Mouse (Mus musculus): ENCODE data around the gene Sept8. TPM values are rescaled to one million over a fixed set of nuclear protein-coding genes. Genes with fewer than 3 reads are reported as not detected.

The Sept8 gene
- total RNA-seq, 2 experiments from 2014 or later = 175 to 247 TPM

DNA sequence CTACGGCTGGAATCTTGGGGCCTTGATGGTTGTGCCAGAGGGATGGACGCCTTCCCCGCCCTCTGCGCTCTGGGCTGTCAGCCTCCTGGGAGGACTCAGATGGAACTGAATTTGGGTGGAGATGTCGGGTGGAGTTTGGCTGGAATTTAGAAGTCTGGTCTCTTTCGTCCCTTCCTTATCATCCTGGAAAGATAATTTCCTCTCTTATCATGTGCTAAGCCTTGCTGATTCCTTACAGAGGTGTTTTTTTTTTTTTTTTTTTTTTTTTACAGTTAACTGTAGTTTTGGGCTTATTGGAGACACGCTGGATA lies 2.7 kb downstream of the Sept8 start:
- peak; percentile 4; the same call in 1 of the 2 replicates for ATAC-seq (replicated peaks; ENCODE audit: low FRiP score, low TSS enrichment, poor library complexity, severe bottlenecking)

DNA sequence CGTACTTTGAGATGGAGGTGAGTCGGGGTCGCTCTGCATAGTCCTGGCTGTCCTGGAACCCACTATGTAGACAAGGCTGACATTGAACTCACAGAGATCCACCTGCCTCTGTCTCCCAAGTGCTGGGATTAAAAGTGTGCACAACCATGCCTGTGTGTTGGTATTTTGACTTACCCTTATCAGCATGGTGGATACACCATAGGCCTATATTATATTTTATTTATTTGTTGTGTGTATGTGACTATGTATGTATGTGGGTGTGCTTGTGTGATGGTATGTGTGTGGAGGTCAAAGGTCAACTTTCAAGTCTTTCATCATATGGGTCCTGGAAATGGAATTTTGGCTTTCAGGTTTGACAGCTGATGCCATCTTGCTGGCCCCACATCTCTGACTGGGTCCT lies 3.3 kb downstream of the Sept8 start:
- no peak for ATAC-seq (replicated peaks; ENCODE audit: low FRiP score, low TSS enrichment, poor library complexity, severe bottlenecking)

DNA sequence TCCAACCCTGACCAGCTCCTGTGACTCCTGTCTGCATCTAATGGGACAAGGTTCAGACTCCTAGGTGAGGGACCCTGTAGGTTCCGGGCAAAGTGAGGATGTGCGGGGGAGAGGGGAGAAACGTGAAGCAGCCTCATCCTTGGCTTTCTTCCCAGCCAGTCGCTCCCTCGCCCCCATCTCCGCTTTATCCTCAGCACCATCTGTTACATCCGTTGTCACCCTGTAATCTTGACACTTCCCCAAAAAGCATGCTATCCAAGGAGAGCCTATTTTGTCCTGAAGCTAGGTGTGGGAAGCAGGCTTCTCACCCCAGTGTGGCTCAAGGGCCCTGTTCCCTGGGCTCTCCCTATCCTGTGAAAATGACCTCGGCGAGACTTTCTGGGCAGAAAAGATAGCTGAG lies 3.9 kb downstream of the Sept8 start:
- no peak for ATAC-seq (replicated peaks; ENCODE audit: low FRiP score, low TSS enrichment, poor library complexity, severe bottlenecking)

DNA sequence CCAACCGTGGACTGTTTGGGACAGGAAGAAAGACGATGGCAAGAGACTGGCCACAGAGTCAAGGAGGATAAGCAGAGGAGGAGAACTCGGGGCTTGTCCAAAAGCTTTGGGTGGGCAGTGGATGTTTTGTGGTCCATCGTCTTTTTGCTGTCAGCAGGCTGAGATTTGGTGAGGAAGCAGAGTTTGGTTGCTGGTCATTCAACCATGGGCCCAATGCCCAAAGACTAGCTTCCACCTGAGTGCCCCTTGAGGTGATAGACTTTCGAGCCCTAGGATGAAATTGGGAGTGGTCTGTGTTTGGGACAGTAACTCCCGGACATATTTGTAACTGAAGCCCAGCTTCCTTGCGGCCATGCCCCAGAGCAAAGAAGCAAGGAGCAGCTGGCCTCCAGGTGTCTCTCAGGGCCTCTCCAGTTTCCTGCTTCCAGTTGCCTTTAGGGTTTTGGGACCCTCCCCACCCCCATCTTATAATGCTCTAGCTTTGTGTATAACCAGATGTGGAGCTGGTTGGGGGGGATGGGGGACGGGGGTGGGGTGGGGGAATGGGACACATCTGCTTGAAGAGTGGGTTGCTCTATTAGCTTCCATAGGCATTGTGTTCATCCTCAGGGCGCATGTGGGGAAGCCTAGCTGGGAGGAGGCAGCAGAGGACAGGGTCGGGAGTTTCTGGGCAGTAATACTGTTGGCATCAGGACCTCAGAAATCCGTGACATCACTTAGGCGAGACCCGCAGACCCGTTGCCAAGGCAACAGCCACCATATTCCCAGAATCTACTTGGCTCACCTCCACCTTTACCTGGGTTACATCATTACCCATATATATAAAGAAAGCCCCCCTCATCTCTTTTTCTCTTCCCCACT lies 4.7 kb downstream of the Sept8 start:
- ATAC-seq (replicated peaks; ENCODE audit: low FRiP score, low TSS enrichment, poor library complexity, severe bottlenecking) = no peak

DNA sequence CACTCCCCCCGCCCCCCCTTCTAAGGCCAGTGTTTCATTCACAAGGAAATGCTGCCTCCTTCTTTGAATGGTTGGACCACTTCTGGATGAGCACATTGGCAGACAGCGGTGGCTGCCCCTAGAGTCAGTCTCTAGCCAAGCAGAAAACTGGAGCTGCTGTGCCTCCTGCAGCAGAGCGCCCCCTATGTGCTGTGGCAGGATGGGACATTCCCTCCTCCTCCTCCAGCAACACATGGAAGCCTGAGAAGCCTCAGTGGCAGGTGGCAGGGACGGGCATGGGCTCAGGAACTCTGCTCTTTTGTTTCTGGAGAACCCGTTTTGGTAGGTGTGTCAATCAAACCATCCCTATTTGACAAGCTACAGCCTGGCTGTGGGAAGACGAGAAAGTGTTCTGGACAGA lies 5.8 kb downstream of the Sept8 start:
- no peak for ATAC-seq (replicated peaks; ENCODE audit: low FRiP score, low TSS enrichment, poor library complexity, severe bottlenecking)

DNA sequence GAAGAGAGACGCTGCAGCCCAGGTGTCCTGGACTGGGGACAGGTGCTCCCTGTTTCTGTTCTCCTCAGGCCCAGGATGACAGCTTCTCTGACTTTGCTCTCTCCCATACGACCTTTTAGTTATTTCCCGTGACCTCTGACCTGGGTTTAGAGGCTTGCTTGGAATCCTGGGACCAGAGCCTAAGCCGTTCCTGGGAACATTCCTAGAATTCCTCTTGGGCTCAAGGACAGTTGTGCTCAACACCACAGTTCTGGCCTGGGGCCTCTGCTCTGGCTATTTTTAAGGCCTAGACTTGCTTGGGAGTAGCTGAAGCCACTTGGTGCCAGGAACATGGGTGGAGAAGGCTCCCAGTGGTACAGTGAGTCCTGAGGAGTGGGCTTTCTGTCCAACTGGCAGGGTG lies 6.4 kb downstream of the Sept8 start:
- ATAC-seq (replicated peaks; ENCODE audit: low FRiP score, low TSS enrichment, poor library complexity, severe bottlenecking) = no peak

DNA sequence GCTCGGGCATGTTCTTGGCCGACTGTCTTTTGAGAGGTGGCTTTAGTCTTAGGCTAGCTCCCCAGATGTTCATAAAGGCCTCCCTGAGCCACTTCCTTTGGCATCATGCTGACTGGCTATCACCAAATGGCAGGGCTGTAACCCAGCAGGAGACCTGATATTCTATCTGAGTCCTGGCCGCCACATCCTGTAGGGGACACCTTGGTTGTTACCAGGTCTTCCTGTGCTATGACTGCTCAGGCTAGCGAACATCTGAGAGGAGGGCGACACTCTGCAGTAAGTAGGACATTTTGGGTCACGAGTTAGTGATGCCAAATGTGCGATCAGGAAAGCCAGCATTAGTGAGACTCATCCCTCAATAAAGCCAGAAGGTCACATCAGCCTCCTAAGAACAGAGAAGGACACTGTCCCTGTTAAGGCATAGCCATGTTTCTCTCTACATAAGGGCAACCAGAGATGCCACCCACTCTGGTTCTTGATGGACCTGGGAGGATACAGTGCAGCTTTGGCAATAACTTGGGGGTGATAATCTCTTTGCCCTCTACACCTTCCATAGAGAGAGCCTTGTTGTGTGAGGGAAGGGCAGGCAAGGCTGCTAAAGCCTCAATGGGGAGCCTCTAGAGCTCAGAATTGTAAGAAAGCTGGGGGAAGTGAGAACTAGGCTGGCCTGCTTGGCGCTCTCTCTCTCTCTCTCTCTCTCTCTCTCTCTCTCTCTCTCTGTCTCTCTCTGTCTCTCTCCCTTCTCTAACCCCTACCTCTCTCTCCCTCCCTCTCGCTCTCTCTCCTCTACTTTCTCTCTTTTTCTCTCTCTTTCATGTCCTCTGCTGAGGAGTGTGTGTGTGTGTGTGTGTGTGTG lies 9.6 kb downstream of the Sept8 start:
- ATAC-seq (replicated peaks; ENCODE audit: low FRiP score, low TSS enrichment, poor library complexity, severe bottlenecking) = peak; percentile 54

DNA sequence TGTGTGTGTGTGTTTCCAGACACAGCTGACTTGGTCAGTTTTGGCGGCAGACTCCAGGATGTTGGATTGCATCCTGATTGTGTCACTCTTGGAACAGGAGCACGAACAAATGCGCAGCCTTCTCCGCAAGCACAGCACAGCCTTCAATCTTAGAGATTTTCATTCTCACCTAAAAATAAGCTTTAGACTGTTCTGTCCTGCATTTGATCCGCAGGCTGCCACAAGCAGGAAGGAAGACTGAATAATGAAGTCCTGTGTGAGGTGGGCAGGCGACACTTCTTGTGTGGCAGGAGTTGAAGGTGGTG lies 10.1 kb downstream of the Sept8 start:
- no peak for ATAC-seq (replicated peaks; ENCODE audit: low FRiP score, low TSS enrichment, poor library complexity, severe bottlenecking)

DNA sequence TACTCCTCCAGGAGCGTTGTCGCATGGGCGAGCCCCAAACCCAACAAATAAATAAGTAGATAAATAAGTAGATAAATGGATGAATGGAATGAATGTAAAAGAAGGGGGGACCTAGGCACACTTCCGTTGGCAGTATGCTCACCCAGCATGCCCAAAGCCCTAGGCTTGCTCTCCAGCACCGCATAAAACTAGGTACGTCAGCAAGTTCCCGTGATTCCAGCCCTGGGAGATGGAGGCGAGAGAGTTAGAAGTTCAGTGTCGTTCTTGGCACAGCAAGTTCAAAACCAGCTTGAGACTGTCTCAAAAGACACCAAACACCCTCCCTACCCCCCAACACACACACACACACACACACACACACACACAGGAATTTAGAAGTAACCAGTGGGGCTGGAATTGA lies 10.9 kb downstream of the Sept8 start:
- ATAC-seq (replicated peaks; ENCODE audit: low FRiP score, low TSS enrichment, poor library complexity, severe bottlenecking) = no peak

DNA sequence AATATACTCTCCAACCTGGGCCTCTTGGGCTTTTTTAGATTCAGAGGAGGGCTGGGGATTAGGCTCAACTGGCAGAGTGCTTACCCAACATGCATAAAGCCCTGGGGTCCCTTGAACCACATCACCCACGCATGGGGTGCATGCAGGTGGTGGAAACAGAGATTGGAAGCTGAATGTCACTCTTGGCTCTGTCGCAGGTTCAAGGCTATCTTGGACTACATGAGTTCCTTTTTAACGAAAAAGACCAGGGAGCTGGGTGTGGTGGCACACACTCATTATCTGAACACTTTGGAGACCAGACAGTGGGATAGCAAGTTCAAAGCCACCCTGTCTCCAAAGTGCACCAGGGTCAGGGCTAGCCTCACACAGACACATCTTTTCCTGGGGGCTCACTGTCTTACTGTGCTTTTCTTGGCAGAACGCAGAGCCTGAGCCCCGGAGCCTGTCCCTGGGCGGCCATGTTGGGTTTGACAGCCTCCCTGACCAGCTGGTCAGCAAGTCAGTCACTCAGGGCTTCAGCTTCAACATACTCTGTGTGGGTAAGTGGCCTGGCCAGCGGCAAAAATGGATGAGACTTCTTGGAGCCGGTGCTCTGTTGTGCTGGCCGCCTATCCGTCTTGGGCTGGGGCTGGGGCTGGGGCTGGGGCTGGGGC lies 12.6 kb downstream of the Sept8 start:
- no peak for ATAC-seq (replicated peaks; ENCODE audit: low FRiP score, low TSS enrichment, poor library complexity, severe bottlenecking)

DNA sequence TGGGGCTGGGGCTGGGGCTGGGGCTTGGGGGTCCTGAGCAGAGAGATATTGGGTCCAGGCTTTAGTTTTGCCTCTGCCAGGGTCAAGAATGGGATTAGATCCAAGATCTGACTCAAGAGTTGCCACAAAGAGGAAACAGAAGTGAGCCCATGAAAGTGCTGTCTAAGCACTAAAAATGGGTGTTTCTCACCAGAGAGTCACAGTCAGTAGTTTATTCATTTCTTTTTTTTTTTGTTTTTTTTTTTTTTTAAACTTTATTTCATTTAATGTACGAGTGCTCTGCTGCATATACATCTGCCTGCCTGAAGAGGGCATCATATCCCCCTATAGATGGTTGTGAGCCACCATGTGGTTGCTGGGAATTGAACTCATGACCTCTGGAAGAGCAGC lies 13.2 kb downstream of the Sept8 start:
- ATAC-seq (replicated peaks; ENCODE audit: low FRiP score, low TSS enrichment, poor library complexity, severe bottlenecking) = no peak

DNA sequence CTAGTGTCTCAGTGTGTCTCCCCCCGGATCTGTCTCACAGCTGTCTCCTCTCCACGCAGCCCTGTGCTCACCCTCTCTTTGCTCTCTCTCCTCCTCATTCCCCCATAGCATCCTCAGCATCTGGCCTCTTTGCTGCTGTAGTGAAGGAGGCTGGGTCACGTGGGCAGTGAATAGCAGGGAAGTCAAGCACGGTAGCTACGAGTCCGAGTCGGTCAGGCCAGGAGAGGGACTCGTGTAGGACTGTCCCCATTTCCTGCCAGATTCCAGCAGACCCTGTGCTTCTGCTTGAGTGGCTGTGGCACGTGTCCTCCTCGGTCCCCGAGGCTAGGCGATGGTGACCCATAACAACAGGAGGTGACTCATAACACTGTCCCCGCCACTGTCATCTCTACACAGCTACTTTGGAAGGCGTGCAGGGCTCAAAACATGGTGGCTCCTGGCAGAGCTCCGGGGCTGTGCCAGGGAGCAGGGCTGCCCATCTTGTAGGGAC lies 20.0 kb downstream of the Sept8 start:
- no peak for ATAC-seq (replicated peaks; ENCODE audit: low FRiP score, low TSS enrichment, poor library complexity, severe bottlenecking)

DNA sequence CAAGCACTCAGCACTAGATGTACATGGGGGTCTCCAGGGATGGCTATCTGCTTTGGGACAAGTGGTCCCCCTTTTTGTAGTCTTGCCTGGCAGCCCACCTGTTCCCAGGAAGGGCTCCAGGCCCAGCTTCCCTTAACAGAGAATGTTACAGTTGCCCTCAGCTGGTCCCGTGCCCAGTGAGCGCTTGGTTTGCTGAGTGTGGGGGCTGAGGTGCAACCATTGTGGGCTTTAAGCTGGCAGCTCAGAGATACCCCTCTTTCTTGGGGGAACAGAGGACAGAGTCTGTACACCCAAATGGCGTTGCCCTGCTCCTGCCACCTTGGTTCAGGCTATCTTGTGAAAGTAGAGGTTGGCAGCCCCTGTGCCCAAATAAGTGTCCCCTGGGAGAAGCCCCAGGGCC lies 21.3 kb downstream of the Sept8 start:
- no peak for ATAC-seq (replicated peaks; ENCODE audit: low FRiP score, low TSS enrichment, poor library complexity, severe bottlenecking)

DNA sequence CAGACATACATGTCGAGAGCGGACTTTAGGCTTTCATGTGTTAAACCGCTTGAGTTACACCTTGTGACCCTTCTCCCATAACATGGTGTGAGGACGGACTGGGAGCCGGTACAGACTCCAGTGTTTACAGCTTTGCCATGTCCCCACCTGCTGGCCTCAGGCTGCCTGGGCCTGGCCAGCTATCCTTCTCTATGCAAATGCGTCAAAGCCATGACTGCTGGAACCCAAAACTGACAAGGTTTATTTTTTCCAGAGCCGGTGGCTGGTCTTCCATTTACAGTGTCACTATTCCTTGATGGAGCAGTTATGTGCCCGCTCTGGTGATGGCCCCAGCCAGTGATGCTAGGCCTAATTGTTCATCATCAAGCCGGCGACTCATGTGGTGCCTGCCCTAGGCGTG lies 22.2 kb downstream of the Sept8 start:
- no peak for ATAC-seq (replicated peaks; ENCODE audit: low FRiP score, low TSS enrichment, poor library complexity, severe bottlenecking)

DNA sequence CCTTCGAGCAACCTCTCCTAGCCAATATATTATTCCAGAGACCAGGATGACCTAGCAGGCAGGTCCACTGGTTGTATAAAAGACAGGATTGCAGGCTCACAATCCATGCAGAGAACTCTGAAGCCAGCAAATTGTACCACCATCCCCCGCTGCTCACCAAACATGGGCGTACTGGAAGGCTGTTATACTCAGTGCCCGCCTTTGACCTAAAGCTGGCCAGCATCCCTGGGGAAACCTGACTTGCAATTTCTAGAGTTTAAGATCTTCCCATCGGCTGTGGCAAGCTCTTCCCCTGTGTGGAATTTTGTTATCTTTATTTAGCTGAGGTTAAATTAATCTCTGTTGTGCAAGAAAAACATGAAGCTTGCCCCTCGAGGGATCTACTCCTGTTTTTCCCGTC lies 24.0 kb downstream of the Sept8 start:
- ATAC-seq (replicated peaks; ENCODE audit: low FRiP score, low TSS enrichment, poor library complexity, severe bottlenecking) = no peak

DNA sequence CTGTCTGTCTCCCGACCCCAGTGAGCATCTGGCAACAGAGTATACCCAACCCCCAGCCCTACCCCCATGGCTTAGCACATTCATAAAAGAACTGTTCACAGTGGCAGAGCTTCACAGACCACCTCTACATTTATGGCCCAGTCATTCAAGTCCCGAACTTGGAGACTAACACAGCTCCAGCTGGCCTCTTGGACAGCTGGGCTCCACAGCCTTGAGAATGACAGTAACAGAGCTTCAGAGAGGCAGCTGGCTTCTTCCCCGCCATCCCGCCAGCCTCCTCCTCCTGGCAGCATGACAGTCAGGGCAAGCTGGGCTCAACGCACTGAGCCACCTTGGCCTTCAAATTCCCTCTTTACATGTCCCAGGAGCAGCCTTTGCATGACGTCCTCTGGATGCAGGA lies 27.2 kb downstream of the Sept8 start:
- ATAC-seq (replicated peaks; ENCODE audit: low FRiP score, low TSS enrichment, poor library complexity, severe bottlenecking) = no peak

DNA sequence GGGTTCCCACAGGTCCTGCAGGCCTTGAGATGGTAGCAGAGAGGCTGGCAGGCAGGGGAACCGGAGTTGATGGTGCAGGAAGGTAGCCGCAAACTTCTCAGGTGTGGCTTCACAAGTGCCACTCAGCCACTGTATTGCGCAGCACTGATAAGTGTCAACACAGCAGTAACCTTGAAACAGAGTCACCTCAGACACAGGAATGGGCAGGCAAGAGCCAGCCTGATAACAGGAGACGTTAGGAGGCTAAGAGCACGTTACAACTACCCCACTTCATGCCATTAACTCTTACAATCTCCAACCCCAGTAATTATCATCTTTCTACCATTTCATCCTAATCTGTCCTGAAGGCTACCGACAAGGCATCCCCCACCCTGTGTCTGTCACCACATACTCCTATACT lies 28.5 kb downstream of the Sept8 start:
- peak; percentile 79 for ATAC-seq (replicated peaks; ENCODE audit: low FRiP score, low TSS enrichment, poor library complexity, severe bottlenecking)

DNA sequence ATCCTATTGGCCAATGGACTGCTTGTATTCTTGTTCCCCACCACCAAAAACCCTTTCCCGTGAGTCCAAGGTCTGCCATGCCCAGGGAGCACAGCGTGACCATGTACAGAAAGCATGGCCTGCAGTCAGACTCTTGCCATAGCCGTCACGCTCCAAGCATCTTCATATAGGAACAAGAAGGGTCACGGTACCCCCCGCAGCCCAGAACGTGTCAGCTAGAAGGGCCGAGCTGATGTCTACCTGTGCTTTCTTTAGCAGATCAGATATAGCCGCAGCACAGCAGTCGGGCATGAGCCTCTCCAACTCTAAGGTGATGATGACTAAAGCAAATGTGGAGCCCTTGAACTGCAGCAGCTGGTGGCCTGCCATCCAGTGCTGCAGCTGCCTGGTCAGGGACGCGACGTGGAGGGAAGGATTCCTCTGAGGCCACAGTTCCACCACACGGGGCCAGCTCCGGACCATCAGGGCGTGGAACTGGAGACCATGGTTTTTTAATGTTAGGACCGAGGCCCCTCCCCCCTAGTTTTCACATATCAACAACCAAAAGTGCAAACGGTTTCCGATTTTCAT lies 29.1 kb downstream of the Sept8 start:
- no peak for ATAC-seq (replicated peaks; ENCODE audit: low FRiP score, low TSS enrichment, poor library complexity, severe bottlenecking)

DNA sequence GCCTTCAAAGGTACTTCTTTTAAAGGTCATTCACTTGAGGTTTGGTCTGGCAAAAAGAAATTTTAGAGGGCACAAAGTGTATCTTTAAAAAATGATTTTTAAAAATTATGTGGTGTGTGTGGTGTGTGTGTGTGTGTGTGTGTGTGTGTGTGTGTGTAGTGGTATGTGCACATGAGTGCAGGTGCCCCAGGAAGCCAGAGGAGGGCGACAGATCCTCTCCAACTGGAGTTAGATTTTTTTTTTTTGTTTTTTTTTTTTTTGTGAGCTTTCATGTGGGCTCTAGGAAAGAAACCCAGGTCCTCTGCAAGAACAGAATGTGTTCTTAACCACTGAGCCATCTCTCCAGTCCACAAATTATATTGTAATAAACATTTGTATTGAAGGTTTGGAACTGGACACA lies 31.7 kb downstream of the Sept8 start:
- no peak for ATAC-seq (replicated peaks; ENCODE audit: low FRiP score, low TSS enrichment, poor library complexity, severe bottlenecking)

DNA sequence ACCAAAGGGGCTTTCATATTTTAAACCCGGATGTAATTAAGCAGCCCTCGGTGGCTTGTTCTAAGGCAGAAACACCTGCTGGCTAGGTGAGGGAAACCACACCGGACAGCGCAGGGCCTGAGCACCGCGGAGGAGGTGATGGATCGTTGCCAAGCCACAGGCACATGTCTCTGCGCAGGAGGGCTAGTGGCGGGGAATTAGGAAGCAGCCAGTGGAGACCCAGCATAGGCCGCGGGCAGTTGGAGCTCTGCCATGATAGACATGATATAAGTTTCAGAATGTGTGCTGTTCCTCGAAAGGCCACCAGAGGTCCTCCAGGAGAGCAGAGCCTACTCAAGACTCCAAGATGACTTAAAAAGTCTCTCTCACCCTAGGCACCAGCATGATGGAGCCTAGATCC lies 32.7 kb downstream of the Sept8 start:
- peak; percentile 72 for ATAC-seq (replicated peaks; ENCODE audit: low FRiP score, low TSS enrichment, poor library complexity, severe bottlenecking)
